Mouse (Mus musculus) liver, adult 2 months (tissue): ENCODE data around the gene Gja4. TPM values are rescaled to one million over a fixed set of nuclear protein-coding genes. Genes with fewer than 3 reads are reported as not detected.
A peak's percentile ranks its signal among the peaks of the same experiment; 100 is the strongest.

Experiments used
- DNase-seq: peaks from one replicate; pipeline ENCODE4 v3.0.0-alpha.2; 2011; ENCODE audit warnings: low read depth, low spot score; ENCODE audit errors: extremely low read depth
- H3K27ac ChIP-seq: fragments of 200-500 bp; replicated peaks from 2 replicates; pipeline ENCODE4 v1.5.1; 2012; ENCODE audit warnings: low read depth, mild to moderate bottlenecking, control low read depth, inconsistent platforms, low read length; ENCODE audit not compliant: insufficient read depth
- H3K27me3 ChIP-seq: fragments of 200-500 bp; 2 replicates; pipeline ENCODE4 v1.6.1; 2012; ENCODE audit warnings: mild to moderate bottlenecking, moderate library complexity, low read length, inconsistent platforms; ENCODE audit not compliant: control insufficient read depth, insufficient read depth
- H3K36me3 ChIP-seq: fragments of 200-500 bp; 2 replicates; pipeline ENCODE4 v1.6.1; 2012; ENCODE audit warnings: low read length, inconsistent platforms; ENCODE audit not compliant: control insufficient read depth, insufficient read depth
- H3K4me1 ChIP-seq: fragments of 200-500 bp; 2 replicates; pipeline ENCODE4 v1.6.1; 2011; ENCODE audit warnings: low read length; ENCODE audit not compliant: control insufficient read depth, insufficient read depth
- H3K4me3 ChIP-seq: fragments of 200-500 bp; 2 replicates; pipeline ENCODE4 v1.5.1; 2011; ENCODE audit warnings: low read depth, mild to moderate bottlenecking, control low read depth, low read length, moderate library complexity; ENCODE audit not compliant: insufficient read depth
- H3K79me2 ChIP-seq: fragments of 200-500 bp; 2 replicates; pipeline ENCODE4 v1.6.1; 2012; ENCODE audit warnings: inconsistent platforms, mild to moderate bottlenecking, low read length, moderate library complexity; ENCODE audit not compliant: control insufficient read depth, insufficient read depth
- H3K9ac ChIP-seq: fragments of 200-500 bp; 2 replicates; pipeline ENCODE4 v1.6.1; 2012; ENCODE audit warnings: low read depth, mild to moderate bottlenecking, control low read depth, inconsistent platforms, low read length
- CTCF ChIP-seq: fragments of 200-500 bp; IDR thresholded peaks from 2 replicates; pipeline ENCODE4 v1.5.1; 2011; ENCODE audit warnings: low read depth, low read length, control low read depth
- POLR2A ChIP-seq: fragments of 200-500 bp; IDR thresholded peaks from 2 replicates; pipeline ENCODE4 v1.6.1; 2011; ENCODE audit warnings: low read length, control low read depth; ENCODE audit not compliant: insufficient read depth; ENCODE audit errors: extremely low read depth
- WGBS: fragments of 180-500 bp; shearing (Covaris S2); methylation state at CpG from one replicate; pipeline ENCODE4 v1.1.7; 2018; 5-methylcytosine and 5-hydroxymethylcytosine counted together
- polyA plus RNA-seq: library from polyadenylated mRNA; depleted of rRNA; stranded (reverse); fragments of >200 nt; gene quantifications from 2 replicates; pipeline ENCODE4 v1.2.3, GENCODE M21; 2012
- total RNA-seq: library from RNA; depleted of rRNA; stranded (reverse); fragments of >200 nt; gene quantifications from 2 replicates; pipeline ENCODE4 v1.2.3, GENCODE M21; 2014

Gja4 gene
- total and polyA plus RNA-seq, 2 experiments = 1.9 to 8.0 TPM

DNA sequence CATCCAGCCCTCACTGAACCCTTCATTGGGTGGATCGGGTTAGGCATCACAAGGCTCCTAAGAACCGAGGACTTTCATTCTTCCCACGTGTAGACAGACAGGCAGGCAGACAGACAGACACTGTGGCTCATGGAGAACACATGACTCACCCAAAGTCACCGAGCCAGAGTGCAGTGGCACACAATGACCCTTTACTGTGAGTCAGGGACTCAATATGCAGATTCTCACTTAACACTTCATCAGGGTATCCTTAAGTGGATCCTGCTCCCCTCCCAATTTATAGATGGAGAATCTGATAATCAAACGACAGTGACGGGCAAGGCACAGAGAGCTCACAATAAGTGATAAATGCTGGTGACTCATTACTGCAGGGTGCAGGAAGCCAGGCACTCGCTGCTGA, 13.4 kb upstream of the Gja4 start:
- Histone ChIP-seq H3K9ac (no peak overlapping the region), H3K27ac (no peak overlapping the region), H3K4me3 (no peak overlapping the region), H3K79me2 (no peaks in the 10 kb centered on the region), H3K36me3 (no peaks in the 10 kb centered on the region), H3K27me3 (peaks cover 2% of the 10 kb centered on the region; the same call in 1 of the 2 replicates), H3K4me1 (no peaks in the 10 kb centered on the region)
- 31% methylated on average over 7 of the region's 7 CpGs for WGBS
- no peak for DNase-seq
- no peak for TF ChIP-seq POLR2A
- no peak for TF ChIP-seq CTCF

DNA sequence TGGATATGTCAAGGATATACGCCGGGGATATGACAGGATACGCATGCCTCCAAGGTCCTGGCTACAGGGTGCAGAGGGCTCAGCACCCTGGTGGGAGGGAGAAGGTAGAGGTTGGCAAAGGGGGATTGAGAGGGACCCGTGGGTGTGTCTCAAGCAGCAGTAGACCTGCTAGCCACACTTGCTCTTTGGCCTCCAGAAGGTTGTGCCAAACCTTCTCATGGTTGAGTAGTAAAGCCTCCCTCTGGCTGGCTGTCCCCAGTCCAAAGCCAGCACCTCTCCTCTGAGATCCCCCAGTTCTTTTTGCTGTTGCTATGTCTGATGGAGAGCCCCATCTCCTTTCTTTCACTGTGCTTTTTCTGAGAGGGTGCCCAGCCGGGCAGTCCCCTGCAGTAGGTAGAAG, 11.4 kb upstream of the Gja4 start:
- Histone ChIP-seq H3K27me3 (0 out of 2 replicates have a peak, but pooled peaks cover under 1% of the 10 kb centered on the region), H3K4me3 (no peak overlapping the region), H3K9ac (no peak overlapping the region), H3K4me1 (no peaks in the 10 kb centered on the region), H3K27ac (no peak overlapping the region), H3K36me3 (no peaks in the 10 kb centered on the region), H3K79me2 (no peaks in the 10 kb centered on the region)
- no peak for TF ChIP-seq POLR2A
- no peak for TF ChIP-seq CTCF
- WGBS = 78% methylated on average over 5 of the region's 5 CpGs
- no peak for DNase-seq

DNA sequence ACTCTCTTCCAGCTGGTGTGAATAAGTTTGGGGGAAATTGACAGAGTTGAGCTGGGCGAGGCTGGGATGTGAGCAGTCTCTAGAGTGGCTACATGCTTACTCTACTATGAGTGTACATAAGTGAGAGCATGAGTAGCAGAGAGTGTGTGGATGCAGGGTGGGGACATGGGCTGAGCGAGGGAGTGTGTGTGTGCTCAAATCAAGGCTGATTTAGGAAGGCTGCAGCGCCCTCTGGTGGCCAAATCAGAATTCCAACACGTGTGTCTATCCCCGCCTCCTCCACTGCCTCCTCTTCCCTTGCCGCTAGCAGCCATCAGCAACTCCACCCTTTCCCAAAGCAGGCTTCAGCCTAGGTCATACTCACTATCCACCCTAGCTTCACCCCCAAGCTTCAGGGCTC, 10.9 kb upstream of the Gja4 start:
- Histone ChIP-seq H3K4me1 (no peaks in the 10 kb centered on the region), H3K79me2 (no peaks in the 10 kb centered on the region), H3K4me3 (no peak overlapping the region), H3K27ac (no peak overlapping the region), H3K36me3 (no peaks in the 10 kb centered on the region), H3K9ac (no peak overlapping the region), H3K27me3 (no peaks in the 10 kb centered on the region)
- 10% methylated on average over 6 of the region's 6 CpGs for WGBS
- DNase-seq = peak; percentile 42
- TF ChIP-seq POLR2A = no peak
- TF ChIP-seq CTCF = peak; percentile 90

DNA sequence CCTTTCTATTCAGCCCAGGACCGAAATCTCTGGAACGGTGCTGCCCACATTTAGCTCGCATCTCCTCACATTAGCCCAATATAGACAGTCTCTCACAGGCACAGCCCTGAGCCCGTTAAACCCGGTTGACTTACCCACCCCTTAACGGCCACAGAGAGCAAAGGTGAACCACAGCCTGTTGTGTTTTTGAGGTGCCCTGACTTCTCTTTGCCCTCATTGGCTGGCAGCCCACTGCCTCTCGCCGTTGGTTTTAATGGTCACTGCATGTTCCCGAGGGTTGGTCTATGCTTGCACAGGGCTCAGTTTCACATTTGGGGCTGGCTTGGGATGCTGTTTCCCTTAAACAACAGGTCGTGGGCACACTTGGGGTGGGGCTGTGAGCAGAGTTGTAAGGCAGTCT, 10.5 kb upstream of the Gja4 start:
- no peaks in the 10 kb centered on the region for H3K4me1 ChIP-seq
- DNase-seq = peak; percentile 22
- no peak overlapping the region for H3K4me3 ChIP-seq
- no peaks in the 10 kb centered on the region for H3K27me3 ChIP-seq
- H3K79me2 ChIP-seq = no peaks in the 10 kb centered on the region
- H3K27ac ChIP-seq = no peak overlapping the region
- TF ChIP-seq CTCF (no peak), POLR2A (no peak)
- H3K9ac ChIP-seq = no peak overlapping the region
- WGBS = 44% methylated on average over 10 of the region's 10 CpGs
- H3K36me3 ChIP-seq = no peaks in the 10 kb centered on the region

DNA sequence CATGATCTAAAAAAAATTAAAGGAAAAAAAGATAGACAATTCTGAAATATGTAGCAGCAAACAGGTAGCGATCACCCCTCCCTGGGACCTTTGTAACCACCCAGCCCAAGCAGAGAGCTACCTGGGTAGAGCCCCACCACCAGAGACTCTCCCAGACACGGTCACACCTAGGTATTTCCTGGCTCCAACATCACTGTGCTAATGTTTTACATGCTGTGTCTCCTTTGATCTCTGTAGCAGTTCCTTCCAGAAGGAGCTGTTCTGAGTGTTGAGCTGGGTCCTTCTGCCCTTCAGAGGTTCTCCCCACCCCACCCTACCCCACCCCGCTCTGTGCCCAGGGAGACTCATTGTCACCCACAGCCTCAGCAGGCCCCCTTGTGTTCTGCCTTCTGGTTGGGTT, 9.8 kb upstream of the Gja4 start:
- H3K79me2 ChIP-seq = no peaks in the 10 kb centered on the region
- H3K4me3 ChIP-seq = no peak overlapping the region
- 87% methylated on average over 3 of the region's 3 CpGs for WGBS
- DNase-seq = no peak
- H3K27me3 ChIP-seq = no peaks in the 10 kb centered on the region
- H3K27ac ChIP-seq = no peak overlapping the region
- H3K36me3 ChIP-seq = no peaks in the 10 kb centered on the region
- no peak overlapping the region for H3K9ac ChIP-seq
- H3K4me1 ChIP-seq = no peaks in the 10 kb centered on the region
- TF ChIP-seq POLR2A (no peak), CTCF (no peak)

DNA sequence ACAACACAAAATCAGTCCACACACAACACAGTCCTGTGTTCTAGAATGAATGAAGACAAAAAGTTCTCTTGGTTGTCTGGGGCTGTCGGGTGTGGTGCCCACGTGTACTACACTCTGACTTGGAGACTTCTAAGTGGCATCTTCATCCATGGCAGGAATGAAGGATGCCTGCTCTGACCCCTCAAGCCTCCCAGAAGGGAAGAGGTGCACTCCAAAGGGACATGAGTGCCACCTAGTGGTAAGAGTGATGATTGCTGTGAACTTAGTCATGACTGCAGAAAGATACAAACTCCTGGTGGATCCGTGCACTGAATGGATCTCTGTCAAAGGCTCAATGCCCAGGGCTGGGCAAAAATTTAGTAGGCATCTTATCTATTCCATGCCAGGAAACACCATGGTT, 5.8 kb upstream of the Gja4 start:
- H3K4me3 ChIP-seq = no peak overlapping the region
- peak; percentile 69 for TF ChIP-seq CTCF
- no peak for TF ChIP-seq POLR2A
- no peaks in the 10 kb centered on the region for H3K79me2 ChIP-seq
- peak; percentile 33 for DNase-seq
- H3K36me3 ChIP-seq = no peaks in the 10 kb centered on the region
- 2% methylated on average over 3 of the region's 3 CpGs for WGBS
- H3K9ac ChIP-seq = no peak overlapping the region
- no peak overlapping the region for H3K27ac ChIP-seq
- no peaks in the 10 kb centered on the region for H3K27me3 ChIP-seq
- H3K4me1 ChIP-seq = no peaks in the 10 kb centered on the region
